Mouse (Mus musculus) thymus, adult 2 months (tissue): ENCODE measurements around the gene Pwp1. TPM values are rescaled to one million over a fixed set of nuclear protein-coding genes. Genes with fewer than 3 reads are reported as not detected.
"Not testable (repeated sequence)": the region's sequence is repeated elsewhere in the genome, so short reads cannot be mapped to it uniquely, and the experiment has no call there.

ENCODE experiments used
- DNase-seq: peaks from one replicate; pipeline ENCODE4 v3.0.0; 2021
- H3K27ac ChIP-seq: fragments of 200-500 bp; 2 replicates; pipeline ENCODE4 v1.5.1; 2012; ENCODE audit warnings: low read length, control low read depth; ENCODE audit not compliant: control insufficient read depth, insufficient read depth
- H3K27me3 ChIP-seq: fragments of 200-500 bp; 2 replicates; pipeline ENCODE4 v1.6.1; 2012; ENCODE audit warnings: mild to moderate bottlenecking, low read length, moderate library complexity, mixed read lengths; ENCODE audit not compliant: control insufficient read depth, insufficient read depth
- H3K36me3 ChIP-seq: fragments of 200-500 bp; 2 replicates; pipeline ENCODE4 v1.6.1; 2012; ENCODE audit warnings: mild to moderate bottlenecking, low read length, moderate library complexity; ENCODE audit not compliant: control insufficient read depth, insufficient read depth
- H3K4me1 ChIP-seq: fragments of 200-500 bp; replicated peaks from 2 replicates; pipeline ENCODE4 v1.6.1; 2012; ENCODE audit warnings: low read length; ENCODE audit not compliant: control insufficient read depth, insufficient read depth
- H3K4me3 ChIP-seq: fragments of 200-500 bp; 2 replicates; pipeline ENCODE4 v1.5.1; 2012; ENCODE audit warnings: mild to moderate bottlenecking, low read length, control low read depth, moderate library complexity; ENCODE audit not compliant: control insufficient read depth, insufficient read depth
- CTCF ChIP-seq: fragments of 200-500 bp; IDR thresholded peaks from 2 replicates; pipeline ENCODE4 v1.5.1; 2012; ENCODE audit warnings: mild to moderate bottlenecking, control low read depth, low read length, moderate library complexity, borderline replicate concordance; ENCODE audit not compliant: control insufficient read depth, poor library complexity, insufficient read depth; ENCODE audit errors: extremely low read depth
- POLR2A ChIP-seq: fragments of 200-500 bp; IDR thresholded peaks from 2 replicates; pipeline ENCODE4 v1.6.1; 2012; ENCODE audit warnings: mild to moderate bottlenecking, low read length, control low read depth, moderate library complexity; ENCODE audit not compliant: control insufficient read depth, poor library complexity, insufficient read depth; ENCODE audit errors: extremely low read depth
- WGBS: fragments of 180-500 bp; shearing (Covaris S2); methylation state at CpG from one replicate; pipeline ENCODE4 v1.1.7; 2018; 5-methylcytosine and 5-hydroxymethylcytosine counted together
- polyA plus RNA-seq: library from polyadenylated mRNA; depleted of rRNA; stranded (reverse); fragments of >200 nt; gene quantifications from 2 replicates; pipeline ENCODE4 v1.2.3, GENCODE M21; 2012; rRNA removed

Gene Pwp1
- 15.0 and 16.5 TPM in 2 replicates for polyA plus RNA-seq

DNA sequence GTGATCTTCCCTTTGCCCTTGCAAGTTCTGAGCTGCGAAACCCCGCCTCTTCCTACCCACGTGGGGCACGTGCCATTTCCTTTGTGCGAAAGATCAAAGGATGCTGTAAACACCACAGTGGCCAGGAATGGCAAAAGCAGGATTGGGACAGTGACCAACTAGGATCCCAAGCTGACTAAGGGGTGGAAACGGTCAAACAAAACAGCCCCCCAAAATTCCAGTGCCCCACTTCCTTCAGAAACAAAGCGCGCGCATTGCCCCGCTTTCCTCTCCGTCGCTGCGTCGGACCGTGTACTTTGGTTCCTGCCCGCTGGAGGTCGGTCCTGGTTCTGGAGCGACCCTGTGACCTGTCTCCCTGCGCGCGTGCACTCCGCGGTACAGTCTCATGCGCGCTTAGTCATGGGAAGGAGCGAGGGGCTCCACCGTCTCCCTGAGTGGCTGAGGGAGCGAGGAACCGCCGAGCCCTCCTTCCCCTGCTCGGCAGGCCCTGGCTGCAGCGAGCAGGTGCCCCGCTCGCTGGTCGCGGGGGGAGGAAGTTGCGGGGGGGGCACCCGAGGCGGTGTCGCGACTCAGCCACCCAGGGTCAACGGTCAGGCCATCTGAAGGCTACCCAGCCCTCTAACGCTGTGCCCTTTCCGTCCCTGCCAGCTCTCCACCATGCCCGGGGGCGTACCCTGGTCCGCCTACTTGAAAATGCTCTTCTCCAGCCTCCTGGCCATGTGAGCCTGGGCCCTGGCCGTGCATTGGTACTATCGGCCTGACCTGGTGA is at the start of gene Pwp1:
Gene Pwp1 (plus strand): TSS at position 410 of the 769 bp plus-strand sequence.
- 2% methylated on average over 49 of the region's 49 CpGs for WGBS
- Histone ChIP-seq H3K4me3 (peak within 1 kb of the TSS; percentile 88), H3K27ac (peak within 1 kb of the TSS; percentile 11; the same call in 1 of the 2 replicates)
- H3K36me3 ChIP-seq, H3K4me1 ChIP-seq, H3K27me3 ChIP-seq: not testable (repeated sequence)
- peak; percentile 37; the same call in 1 of the 2 replicates for TF ChIP-seq CTCF
- peak; percentile 55 for DNase-seq

DNA sequence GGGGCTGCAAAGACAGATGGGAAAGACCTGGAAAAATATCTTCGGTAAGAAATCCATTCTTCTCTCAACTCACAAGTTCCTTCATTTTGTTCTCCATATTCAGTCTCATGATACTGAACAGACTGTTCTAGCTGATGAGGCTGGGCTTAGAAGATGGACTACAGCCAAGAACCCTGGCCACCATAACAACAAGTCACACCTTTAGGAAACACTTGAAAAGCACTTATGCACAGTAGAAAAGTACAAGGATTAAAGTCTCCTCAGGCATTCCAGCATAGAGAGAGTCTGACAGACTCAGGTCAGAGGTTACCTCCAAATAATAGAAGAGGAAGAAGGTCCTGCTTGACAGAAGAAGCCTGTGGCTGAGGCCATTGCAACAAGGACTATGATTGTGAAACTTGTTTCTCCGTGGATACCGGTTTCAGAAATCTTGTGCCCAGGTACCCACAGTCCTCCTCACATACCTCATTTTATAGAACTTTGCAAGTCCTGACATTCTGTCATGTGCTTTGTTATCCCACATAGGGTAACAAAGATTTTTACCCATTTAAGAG is 7.1 kb upstream of the Pwp1 start:
- not testable (repeated sequence) for H3K4me1 ChIP-seq, H3K36me3 ChIP-seq, H3K27me3 ChIP-seq, H3K27ac ChIP-seq, H3K4me3 ChIP-seq, DNase-seq
- 92% methylated on average over 1 of the region's 3 CpGs for WGBS

DNA sequence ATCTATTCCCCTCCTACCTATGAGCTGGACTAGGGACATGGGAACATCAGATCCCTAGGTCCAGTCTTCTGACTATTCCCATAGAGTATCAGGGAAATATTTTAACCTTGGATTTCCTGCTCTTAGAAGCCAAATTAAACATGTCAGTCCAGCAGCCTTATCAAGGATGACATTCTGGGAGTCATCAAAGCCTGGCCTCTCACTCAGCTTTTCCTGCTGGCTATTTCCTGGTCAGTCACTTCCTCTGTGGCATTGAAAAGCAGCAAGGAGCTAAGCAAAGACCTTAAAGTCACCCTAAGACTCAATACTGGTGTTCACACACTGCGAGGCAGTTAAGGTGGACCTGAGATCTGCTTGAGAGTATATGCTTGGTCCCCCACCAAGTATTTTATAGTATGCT is 5.5 kb upstream of the Pwp1 start:
- H3K36me3 ChIP-seq, DNase-seq, H3K27me3 ChIP-seq, H3K4me3 ChIP-seq, H3K27ac ChIP-seq, H3K4me1 ChIP-seq: not testable (repeated sequence)
- 71% methylated on average over 1 of the region's 1 CpGs for WGBS

DNA sequence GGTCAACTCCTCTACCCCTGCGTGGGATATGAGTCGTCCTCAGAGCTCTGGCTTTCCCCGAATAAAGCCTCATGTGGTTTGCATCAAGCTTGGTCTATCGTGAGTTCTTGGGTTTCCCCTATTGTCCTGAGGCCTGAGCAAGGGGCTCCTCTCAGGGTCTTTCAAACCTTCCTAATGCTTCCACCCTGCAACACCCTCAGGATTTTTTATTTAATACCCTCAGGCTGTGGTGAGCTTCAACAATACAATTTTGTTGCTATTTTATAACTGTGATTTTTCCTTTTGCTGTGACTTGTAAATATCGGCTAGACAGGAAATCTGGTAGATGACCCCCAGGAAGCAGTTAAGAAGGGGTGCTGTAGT is 591 bp upstream of the Pwp1 start:
- 49% methylated on average over 5 of the region's 5 CpGs for WGBS
- not testable (repeated sequence) for H3K4me3 ChIP-seq, H3K27ac ChIP-seq, H3K27me3 ChIP-seq, H3K4me1 ChIP-seq, H3K36me3 ChIP-seq
- DNase-seq = peak; percentile 2

GRCm38 (mm10) chr10:85846105-85846862 is 17.0 kb downstream of the Pwp1 start:
- Histone ChIP-seq H3K36me3 (no peaks in the 10 kb centered on the region), H3K4me1 (no peaks in the 10 kb centered on the region), H3K27me3 (no peaks in the 10 kb centered on the region), H3K4me3 (no peak overlapping the region), H3K27ac (no peak overlapping the region)
- no peak for DNase-seq
- TF ChIP-seq CTCF = no peak
- no peak for TF ChIP-seq POLR2A
- WGBS = 93% methylated on average over 4 of the region's 4 CpGs

GRCm38 (mm10) chr10:85871698-85872478 is 42.6 kb downstream of the Pwp1 start:
- peaks cover 18% of the 10 kb centered on the region for H3K36me3 ChIP-seq
- H3K4me1 ChIP-seq = peaks cover 5% of the 10 kb centered on the region
- peak overlapping the region; percentile 24; the same call in 1 of the 2 replicates for H3K27ac ChIP-seq
- no peaks in the 10 kb centered on the region for H3K27me3 ChIP-seq
- peak overlapping the region; percentile 96 for H3K4me3 ChIP-seq
- DNase-seq = peak; percentile 91
- WGBS = under 1% methylated on average over 55 of the region's 55 CpGs
- TF ChIP-seq CTCF (no peak), POLR2A (peak; percentile 41; the same call in 1 of the 2 replicates)
